Mouse (Mus musculus) monocyte, adult 5-6 weeks (primary cell): ENCODE results near the gene Klhl23. TPM values are rescaled to one million over a fixed set of nuclear protein-coding genes. Genes with fewer than 3 reads are reported as not detected.

ENCODE experiments used
- ATAC-seq: fragments of 153-309, 156-312 bp; replicated peaks from 2 replicates; pipeline ENCODE4 v1.8.0; 2017; ENCODE audit warnings: mild to moderate bottlenecking; ENCODE audit not compliant: low TSS enrichment, insufficient number of reproducible peaks, severe bottlenecking, poor library complexity, low FRiP score
- total RNA-seq: library from RNA; stranded (forward); fragments of 200-1000, 200-491, 200-594 nt; gene quantifications from 3 replicates; pipeline ENCODE4 v1.2.3, GENCODE M21; 2017

Gene Klhl23
- total RNA-seq, 1 experiment from 2014 or later: not detected

DNA sequence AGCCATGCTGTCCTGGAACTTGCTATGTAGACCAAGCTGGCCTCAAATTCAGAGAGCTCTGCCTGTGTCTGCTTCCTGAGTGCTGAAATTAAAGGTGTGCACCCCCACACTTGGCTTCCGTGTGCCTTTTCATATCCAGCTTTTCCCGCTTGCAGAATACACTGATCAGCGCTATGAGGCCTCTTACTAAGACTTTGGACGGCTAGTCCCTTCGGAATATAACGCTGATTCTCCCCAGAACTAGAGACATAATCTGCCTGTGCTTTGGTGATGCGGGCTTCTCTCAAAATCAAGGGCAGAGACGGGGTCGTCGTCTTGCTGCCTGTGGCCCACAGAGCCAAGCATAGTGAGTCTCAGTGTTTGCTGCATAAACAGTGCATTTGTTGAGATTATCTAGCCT, 4.2 kb downstream of the Klhl23 start:
- no peak for ATAC-seq

DNA sequence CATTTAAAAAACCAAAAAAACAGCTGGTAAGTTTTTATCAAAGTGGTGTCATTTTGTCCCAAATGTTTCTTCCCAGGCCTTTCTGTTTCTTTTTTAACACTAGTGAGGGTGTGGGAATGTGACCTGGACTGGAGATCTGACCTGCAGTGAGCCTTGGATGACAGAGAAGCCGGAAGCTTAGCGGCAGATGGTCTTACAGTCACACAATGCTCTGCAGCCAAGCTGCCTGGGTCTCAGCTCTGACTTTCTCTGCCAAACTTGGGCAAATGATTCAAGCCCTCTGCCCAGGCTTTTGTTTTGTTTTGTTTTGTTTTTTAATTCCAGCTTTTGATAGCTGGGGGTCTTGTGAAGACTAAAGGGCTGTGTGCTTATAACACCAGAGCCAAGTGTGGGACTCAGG, 4.6 kb downstream of the Klhl23 start:
- no peak for ATAC-seq

DNA sequence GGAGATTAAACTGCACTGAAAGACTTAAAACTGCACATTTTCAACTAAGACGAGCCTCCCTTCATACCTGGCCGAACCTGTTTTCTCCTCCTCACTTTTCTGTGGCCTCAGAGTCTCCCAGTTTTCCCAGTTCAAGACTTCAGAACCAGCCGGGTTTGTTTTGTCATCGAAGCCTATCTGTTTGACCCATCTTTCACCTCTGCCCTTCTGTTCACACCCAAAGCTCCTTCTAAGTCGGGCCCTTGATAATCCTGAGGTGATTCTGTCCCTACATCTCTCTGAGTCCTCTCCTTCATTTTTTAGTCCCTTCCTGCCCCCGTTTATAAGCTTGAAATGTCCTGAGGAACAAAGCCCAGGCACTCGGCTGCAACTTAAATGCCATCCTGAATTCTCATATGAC, 6.3 kb downstream of the Klhl23 start:
- ATAC-seq: no peak

DNA sequence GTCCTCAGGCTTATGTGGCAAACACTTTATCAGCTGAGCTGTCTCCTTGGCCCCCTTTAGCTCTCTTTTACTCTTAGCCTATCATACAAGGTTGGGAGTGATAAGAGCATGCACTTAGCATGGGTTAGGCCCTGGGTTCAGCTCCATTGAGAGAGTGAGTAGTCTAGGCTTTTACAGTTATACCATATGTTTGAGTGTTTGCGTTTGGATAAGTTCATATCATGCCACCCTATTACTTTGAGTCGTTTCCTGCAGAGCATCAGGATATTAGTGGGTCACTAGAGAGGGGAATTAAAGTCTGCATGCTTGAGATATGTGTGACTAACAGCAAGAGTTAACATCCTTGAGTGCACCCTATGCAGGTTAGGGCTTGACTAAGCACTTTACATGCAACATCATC, 7.9 kb downstream of the Klhl23 start:
- no peak for ATAC-seq

DNA sequence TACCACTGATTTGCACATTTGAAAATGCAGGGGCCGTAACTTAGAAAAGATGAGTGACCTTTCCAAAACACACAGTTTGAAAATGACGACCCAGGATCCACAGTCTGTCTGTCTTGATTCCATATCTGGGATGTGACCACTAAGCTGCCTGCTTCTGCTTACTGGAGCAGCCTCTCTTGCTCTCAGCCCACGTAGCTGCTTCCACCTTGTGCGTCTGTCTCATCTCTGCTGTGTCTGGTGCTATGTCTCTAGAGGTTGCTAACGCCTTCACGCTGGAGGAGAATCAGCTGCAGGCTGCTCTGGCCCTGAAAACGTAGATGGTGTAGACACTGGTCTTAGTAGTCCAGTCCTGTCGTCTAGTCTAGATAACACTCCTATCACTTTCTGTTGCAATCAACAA, 8.4 kb downstream of the Klhl23 start:
- ATAC-seq: no peak

DNA sequence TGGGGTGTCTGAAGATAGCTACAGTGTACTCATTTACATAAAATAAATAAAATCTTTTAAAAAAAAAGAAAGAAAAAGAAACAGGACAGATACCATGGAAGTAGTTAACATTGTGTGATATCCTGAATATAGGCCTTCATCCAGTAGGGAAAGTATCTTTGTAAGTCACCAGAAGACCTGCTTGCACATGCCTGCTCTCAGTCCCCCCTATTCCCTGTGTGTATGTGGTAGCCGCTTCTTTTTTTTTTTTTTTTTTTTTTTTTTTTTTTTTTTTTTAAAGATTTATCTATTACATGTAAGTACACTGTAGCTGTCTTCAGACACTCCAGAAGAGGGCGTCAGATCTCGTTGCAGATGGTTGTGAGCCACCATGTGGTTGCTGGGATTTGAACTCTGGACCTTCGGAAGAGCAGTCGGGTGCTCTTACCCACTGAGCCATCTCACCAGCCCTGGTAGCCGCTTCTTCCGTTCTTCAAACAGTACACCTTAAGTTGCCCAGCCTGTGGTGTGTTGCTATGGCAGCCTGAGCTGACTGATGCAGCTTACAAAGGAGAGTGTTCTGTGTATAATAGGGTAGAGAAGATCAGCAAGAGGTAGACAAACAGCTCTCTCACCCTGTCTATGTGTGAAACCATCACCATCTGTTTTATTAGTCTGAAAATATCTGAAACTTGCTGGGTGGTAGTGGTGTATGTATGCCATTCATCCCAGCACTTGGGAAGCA, 15.7 kb downstream of the Klhl23 start:
- no peak for ATAC-seq

DNA sequence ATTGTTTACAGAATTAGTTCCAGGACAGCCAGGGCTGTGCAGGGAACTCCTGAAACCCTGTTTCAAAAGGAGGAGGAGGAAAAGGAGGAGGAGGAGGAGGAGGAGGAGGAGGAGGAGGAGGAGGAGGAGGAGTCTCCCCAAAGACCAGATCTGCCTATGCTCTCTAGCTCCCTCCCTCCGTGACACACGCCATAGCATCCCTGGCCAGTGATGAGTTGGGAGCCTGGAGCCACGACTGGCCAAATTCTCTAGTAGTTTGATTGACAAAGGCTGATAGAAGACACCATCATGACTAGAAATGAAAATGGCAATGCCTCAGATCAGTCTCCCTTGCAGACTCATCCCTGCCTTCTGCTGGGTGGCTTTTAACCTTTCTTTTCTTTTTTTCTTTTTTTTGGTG, 16.3 kb downstream of the Klhl23 start:
- ATAC-seq: no peak

DNA sequence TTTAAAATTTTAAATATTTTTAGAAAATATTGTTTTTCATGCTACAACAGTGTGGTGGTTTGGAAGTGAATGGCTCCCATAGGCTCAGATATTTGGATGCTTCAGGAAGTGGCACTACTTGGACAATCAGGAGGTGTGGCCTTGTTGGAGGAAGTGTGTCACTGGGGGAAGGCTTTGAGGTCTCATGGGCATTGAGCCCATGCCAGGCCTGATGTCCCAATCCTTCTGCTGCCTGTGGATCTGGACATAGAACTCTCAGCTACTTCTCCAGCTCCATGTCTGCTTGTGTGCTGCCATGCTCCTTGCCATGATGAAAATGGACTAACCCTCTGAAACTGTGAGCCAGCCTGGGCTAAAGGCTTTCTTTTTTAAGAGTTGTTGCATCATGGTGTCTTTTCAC, 17.0 kb downstream of the Klhl23 start:
- ATAC-seq: no peak

DNA sequence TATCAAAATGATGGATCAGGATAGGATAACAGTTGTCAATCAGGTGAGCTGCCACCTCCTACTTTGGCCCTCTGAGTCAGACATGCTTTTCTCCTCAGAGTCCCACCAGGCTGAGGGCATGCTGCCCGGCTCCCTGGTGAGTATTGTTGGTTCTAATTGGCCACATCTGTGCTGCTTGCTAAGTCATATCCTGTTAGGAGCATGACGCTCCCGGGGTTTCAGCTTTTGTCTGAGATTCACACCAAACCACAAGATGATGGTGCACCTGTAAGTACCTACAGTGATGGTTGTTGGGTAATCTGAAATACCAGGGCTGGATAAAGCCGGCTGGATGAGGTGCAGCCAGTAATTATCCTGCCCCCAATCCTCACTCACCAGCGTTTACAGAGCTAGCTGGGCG, 18.5 kb downstream of the Klhl23 start:
- ATAC-seq: no peak

DNA sequence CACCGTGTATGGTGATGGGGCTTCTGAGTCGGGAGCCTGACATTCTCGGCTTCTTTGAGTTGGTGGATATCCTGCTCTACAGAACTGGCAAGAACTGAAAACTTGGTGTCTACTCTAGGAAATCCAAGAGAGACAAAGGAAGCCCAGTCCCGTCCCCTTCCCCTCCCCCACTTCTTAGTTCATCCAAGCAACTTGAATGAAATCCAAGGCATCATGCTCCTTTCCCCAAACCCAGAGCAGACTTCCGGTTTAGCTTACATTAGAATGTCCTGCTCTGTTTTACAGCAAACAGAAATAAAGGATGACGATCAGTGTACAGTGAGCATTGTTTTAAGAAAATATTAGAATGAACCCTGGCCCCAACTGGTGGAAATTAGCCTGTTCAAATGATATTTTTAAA, 27.5 kb downstream of the Klhl23 start:
- ATAC-seq: no peak

DNA sequence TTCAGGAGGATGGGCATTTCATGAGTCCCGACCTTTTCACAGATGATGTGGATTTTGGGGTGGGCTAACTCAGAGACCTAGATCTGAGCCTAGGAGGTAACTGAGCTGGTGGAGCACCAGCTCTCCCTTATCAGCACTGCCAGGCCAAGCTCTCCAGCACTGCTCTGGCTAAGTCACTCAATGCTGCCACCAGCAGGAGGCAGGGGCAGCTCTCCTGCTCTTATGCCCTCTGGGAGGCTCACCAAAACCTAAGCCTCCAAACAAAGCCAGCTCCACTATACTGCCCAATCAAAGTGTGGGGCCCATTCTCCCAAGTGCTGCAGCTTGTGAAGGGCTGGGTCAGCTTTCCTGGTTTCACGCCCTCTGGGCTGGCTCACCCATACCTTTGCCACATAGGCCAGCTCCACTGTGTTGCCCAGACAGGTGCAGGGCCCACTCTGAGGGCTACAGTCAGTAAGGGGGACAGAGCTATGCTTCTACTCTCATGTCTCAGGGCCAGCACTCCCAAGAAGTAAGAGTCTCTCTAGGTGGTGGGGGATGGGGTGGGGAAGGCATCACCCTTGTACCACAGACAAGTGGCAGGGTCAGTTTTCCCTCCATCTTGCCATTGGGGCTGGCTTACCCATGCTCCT, 29.8 kb downstream of the Klhl23 start:
- ATAC-seq: no peak

DNA sequence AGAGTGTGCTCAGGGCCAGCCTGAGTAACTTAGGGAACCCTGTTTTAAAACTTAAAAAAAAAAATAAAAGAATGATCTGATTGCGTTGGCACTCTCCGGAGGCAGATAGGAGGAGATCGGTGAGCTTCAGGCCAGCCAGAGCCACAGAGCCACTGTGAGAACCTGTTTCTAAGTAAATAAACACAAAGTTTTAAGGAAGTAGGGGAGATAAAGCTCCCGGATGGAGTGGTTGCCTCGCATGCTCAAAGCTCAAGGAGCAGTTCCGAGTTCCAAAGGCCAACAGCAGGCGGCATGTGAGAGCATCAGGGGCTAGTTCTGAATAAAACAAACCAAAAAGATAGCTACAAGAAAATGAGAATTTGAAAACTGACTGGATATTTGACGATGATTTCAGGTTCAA, 34.6 kb downstream of the Klhl23 start:
- 0 out of 2 replicates have a peak, but pooled peaks have one; percentile 27 for ATAC-seq

DNA sequence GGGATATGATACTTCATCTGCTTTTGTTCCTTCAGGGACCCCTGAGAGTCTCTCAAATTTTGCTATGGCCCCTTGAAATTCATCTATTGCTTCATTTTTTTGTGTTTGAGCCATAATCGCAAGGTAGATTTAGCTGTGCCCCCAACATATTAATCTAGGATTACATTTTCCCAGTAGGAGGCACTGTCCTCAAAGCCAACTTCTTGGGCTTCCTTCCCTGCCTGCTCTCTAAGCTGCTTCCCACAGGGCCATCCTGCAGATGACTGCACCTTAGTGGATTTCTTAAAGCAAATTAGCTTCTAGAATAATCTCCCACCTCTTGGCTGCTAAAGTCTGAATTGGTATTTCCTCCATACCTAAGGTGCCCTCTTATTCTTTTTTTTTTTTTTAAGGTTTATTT, 36.1 kb downstream of the Klhl23 start:
- ATAC-seq: no peak

DNA sequence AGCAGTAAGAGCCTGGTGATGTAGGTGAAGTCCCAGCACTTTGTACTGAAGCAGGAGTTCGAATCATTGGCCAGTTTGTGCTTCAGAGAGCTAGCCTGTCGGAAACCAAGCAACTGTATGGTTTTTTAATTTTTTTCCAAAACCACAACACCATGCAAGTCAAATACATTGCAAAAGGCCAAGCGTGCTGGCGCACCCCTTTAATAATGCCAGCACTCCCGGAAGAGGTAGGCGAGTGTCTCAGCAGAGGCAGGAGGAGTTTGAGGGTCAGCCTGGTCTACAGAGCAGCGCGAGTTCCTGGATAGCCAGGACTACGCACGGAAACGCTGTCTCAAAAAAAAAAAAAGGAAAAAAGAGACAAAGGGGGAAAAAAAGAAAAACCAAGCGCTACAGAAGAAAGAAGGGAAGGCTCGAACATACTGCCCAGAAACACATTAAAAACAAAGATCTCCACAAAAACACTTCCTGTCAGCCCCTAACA, 39.3 kb downstream of the Klhl23 start:
- ATAC-seq: peak; percentile 49

DNA sequence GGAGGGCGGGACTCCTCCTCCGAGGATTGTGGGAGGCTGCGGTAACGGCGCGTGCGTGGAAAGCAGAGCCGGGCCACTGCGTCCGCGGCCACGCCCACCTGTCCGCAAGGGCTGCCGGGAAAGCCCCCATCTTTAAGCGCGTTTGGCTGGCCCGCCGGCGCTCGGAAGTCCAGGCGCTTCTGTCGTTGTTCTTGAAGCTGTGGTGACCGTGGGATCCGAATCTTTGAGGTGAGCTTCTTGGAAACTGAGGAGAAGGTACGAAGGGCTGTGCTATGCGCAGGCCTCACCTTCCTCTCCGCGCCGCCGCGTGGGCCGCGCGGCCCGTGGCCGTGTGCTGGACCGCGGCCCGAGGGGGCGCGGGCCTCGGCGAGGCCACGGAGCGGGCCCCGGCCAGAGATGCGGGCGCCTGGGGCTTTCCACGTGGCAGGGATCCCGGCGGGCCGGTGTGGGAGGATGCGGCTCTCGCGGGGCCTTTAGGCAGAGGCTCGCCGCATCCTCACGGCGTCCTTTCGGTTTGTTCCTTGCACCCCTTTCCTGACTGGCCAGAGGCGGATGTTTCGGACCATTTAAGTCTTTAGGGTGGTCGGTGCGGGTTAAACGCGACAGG, 39.8 kb downstream of the Klhl23 start, which contains the start of gene Ssb:
Gene Ssb (plus strand): TSS at position 78 of the 607 bp plus-strand sequence.
- ATAC-seq: peak; percentile 95

DNA sequence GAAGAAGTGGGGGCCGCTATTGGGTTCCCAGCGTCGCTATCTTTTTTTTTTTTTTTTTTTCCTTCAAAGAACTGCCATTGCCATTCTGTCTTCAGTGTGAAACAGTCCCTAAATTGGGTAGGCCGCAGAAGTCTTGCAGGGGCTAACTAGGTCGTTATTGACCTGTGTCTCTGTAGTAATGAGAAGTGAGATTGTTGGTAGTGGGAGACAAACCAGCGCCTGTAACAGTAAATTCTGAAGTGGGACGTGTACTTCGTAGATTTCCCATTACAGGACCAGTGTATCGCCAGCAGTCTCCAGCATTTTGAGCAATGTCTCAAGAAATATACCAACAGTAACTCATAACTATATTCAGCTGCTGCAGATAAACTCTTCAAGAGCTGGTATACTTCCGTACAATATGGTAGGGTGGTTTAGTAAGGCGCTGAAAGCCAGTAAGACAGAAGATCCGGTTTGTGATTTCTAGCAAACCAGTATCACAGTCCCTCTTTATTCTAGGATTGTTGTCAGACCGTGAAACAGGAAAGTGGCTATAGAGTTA, 40.4 kb downstream of the Klhl23 start:
- ATAC-seq: no peak

DNA sequence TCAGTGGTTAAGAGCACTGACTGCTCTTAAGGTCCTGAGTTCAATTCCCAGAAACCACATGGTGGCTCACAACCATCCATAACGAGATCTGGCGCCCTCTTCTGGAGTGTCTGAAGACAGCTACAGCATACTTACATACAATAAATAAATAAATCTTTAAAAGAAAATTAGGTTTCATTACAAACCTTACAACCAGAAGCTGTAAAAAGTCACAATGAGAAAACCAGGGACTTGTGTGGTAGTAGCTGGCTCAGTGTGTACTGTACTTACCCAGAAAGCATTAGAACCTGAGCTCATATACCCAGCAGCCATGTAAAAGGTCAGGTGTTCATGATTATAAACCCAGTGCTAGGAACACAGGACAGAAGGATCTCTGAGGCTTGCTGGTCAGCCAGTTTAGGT, 62.2 kb downstream of the Klhl23 start:
- ATAC-seq: no peak

DNA sequence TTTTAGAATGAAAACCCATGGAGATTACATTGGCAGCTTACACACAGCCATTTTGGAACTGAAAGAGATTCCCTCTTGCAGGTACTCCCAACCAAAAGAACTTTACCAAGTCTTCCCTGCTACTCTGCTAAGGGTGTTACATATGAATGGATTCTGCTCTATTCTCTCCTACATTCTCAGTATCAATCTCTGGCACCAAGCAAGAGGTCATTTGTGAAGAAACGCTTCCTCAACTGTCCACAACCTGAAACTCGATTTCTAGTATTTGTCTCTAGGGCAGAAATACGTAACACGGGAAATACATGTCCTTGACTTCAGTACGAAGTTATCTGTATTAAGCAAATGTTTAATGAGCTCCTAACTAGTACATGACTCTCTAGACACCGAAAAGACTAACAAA, 62.8 kb downstream of the Klhl23 start:
- no peak for ATAC-seq

DNA sequence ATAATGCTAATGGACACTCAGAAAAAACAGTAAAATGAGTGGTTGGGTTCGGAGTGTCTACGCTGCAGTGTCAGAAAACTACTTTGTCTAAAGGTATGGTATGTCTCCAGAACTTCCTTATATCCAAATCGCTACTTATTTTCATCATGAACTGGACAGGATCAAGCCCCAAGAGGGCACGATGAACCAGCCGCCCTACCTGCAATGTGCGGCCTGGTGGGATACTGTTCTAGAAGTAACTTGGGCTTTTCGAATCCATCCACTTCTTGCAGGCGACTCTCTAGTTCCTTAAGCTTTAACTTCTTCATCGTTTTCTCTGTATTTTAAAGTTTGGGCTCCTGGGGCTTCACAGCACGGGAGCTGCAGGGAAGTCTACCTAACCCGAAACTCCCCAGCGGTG, 63.3 kb downstream of the Klhl23 start:
- ATAC-seq: no peak; the same call in 1 of the 2 replicates
